Mouse (Mus musculus) layer of hippocampus, adult 9-10 months (tissue): ENCODE measurements at regions not wholly inside any gene's neighbourhood (a gene's known extent, or its start where the extent isn't known, plus 50 kb on each side); places are given as distances from the start of the nearest gene placed in this dataset.

Source experiments
- DNase-seq: peaks from one replicate; pipeline ENCODE4 v3.0.0; 2022; ENCODE audit warnings: low spot score

GRCm38 (mm10) chr4:137101169-137101568 lies 52.6 kb upstream of the Zbtb40 start:
- DNase-seq = no peak

GRCm38 (mm10) chr4:137100756-137101155 lies 52.2 kb upstream of the Zbtb40 start:
- no peak for DNase-seq
